Mouse (Mus musculus): Measurements from ENCODE around the gene Ngly1. TPM values are rescaled to one million over a fixed set of nuclear protein-coding genes. Genes with fewer than 3 reads are reported as not detected.
"Not testable (repeated sequence)": the region's sequence is repeated elsewhere in the genome, so short reads cannot be mapped to it uniquely, and the experiment has no call there.

The Ngly1 gene
- total RNA-seq, 2 experiments from 2014 or later = 40.5 to 53.9 TPM

GRCm38 (mm10) chr14:16256209-16256608 lies 7.1 kb downstream of the Ngly1 start:
- DNase-seq (ENCODE audit: low spot score in 2 of 2) = no peak

GRCm38 (mm10) chr14:16260541-16260940 lies 11.5 kb downstream of the Ngly1 start:
- DNase-seq (ENCODE audit: low spot score in 2 of 2) = no peak

- no peak for DNase-seq (ENCODE audit: low spot score in 2 of 2)
These were observed 12.8 kb downstream of the Ngly1 start for GRCm38 (mm10) chr14:16261869-16262268.

- no peak for DNase-seq (ENCODE audit: low spot score in 2 of 2)
These were observed 17.9 kb downstream of the Ngly1 start for GRCm38 (mm10) chr14:16267028-16267427.

- no peak for DNase-seq (ENCODE audit: low spot score in 2 of 2)
These were observed 20.7 kb downstream of the Ngly1 start for GRCm38 (mm10) chr14:16269776-16270175.

GRCm38 (mm10) chr14:16273677-16274076 lies 24.6 kb downstream of the Ngly1 start:
- DNase-seq (ENCODE audit: low spot score in 2 of 2) = no peak

GRCm38 (mm10) chr14:16279196-16279595 lies 30.1 kb downstream of the Ngly1 start:
- DNase-seq (ENCODE audit: low spot score in 2 of 2) = no peak

- DNase-seq (ENCODE audit: low spot score in 2 of 2) = no peak
These were observed 34.9 kb downstream of the Ngly1 start for GRCm38 (mm10) chr14:16283966-16284365.

GRCm38 (mm10) chr14:16292371-16292770 lies 43.3 kb downstream of the Ngly1 start:
- DNase-seq (ENCODE audit: low spot score in 2 of 2) = no peak

GRCm38 (mm10) chr14:16293015-16293414 lies 43.9 kb downstream of the Ngly1 start:
- no peak for DNase-seq (ENCODE audit: low spot score in 2 of 2)

- no peak for DNase-seq (ENCODE audit: low spot score in 2 of 2)
These were observed 44.8 kb downstream of the Ngly1 start for GRCm38 (mm10) chr14:16293921-16294320.

GRCm38 (mm10) chr14:16296816-16297468 lies 47.9 kb downstream of the Ngly1 start:
- no peak for DNase-seq (ENCODE audit: low spot score in 2 of 2)

GRCm38 (mm10) chr14:16301735-16302134 lies 52.7 kb downstream of the Ngly1 start:
- no peak for DNase-seq (ENCODE audit: low spot score in 2 of 2)

GRCm38 (mm10) chr14:16302688-16303087 lies 53.6 kb downstream of the Ngly1 start:
- no peak for DNase-seq (ENCODE audit: low spot score in 2 of 2)

- DNase-seq (ENCODE audit: low spot score in 2 of 2) = no peak
These were observed 61.7 kb downstream of the Ngly1 start for GRCm38 (mm10) chr14:16310791-16311190.

- DNase-seq (ENCODE audit: low spot score in 2 of 2) = no peak
These were observed 63.5 kb downstream of the Ngly1 start for GRCm38 (mm10) chr14:16312599-16312998.

- not testable (repeated sequence) for DNase-seq (ENCODE audit: low spot score in 2 of 2)
These were observed 64.0 kb downstream of the Ngly1 start for GRCm38 (mm10) chr14:16313073-16313472.

- DNase-seq (ENCODE audit: low spot score in 2 of 2) = no peak
These were observed 64.9 kb downstream of the Ngly1 start for GRCm38 (mm10) chr14:16313936-16314521.

- no peak for DNase-seq (ENCODE audit: low spot score in 2 of 2)
These were observed 65.8 kb downstream of the Ngly1 start for GRCm38 (mm10) chr14:16314842-16315241.

GRCm38 (mm10) chr14:16316715-16317114 lies 67.6 kb downstream of the Ngly1 start:
- DNase-seq (ENCODE audit: low spot score in 2 of 2) = no peak

- no peak for DNase-seq (ENCODE audit: low spot score in 2 of 2)
These were observed 70.7 kb downstream of the Ngly1 start for GRCm38 (mm10) chr14:16319818-16320217.

- no peak for DNase-seq (ENCODE audit: low spot score in 2 of 2)
These were observed 75.3 kb downstream of the Ngly1 start for GRCm38 (mm10) chr14:16324394-16324793.

- no peak for DNase-seq (ENCODE audit: low spot score in 2 of 2)
These were observed 76.1 kb downstream of the Ngly1 start for GRCm38 (mm10) chr14:16325208-16325607.
